In genomic region chr3:82274196-82274937, GRCm38 (mm10) we compare ENCODE assay signal across 9 mouse cellular contexts.
A peak's percentile ranks its signal among the peaks of the same experiment; 100 is the strongest.
DNase-seq lines count a peak whose midpoint lies in the region; ATAC-seq and TF ChIP-seq lines count a peak whose summit lies in the region.
"Had no signal": no experiment of that assay in that cellular context is flagged by ENCODE, and none has a peak within 500 bp of the region (broad histone marks: within the 10 kb centered on the region; RNA-seq: fewer than 3 reads in every experiment).

No protein-coding gene starts in this region.

- H3K4me3 ChIP-seq in layer of hippocampus, adult 2 months: no peak overlapping the region
- no peak overlapping the region for H3K4me3 ChIP-seq in embryonic fibroblast, embryonic 13.5 days (ENCODE audit: insufficient read depth, low read length)
- H3K4me3 ChIP-seq in heart, embryonic 16.5 days (ENCODE audit: low read length): no peak overlapping the region

- no peak overlapping the region for H3K9ac ChIP-seq in heart, embryonic 16.5 days (ENCODE audit: low read length)

- WGBS in heart, embryonic 16.5 days: 15% methylated on average over 6 of the region's 6 CpGs

- TF ChIP-seq CTCF in layer of hippocampus, adult 2 months (conservative IDR thresholded peaks at IDR 0.05): no peak
- no peak for TF ChIP-seq CTCF in embryonic fibroblast, embryonic 13.5 days (IDR thresholded peaks at IDR 0.05; ENCODE audit: borderline replicate concordance, insufficient read depth, low read length)

- H3K9me3 ChIP-seq in heart, embryonic 16.5 days (replicated peaks; ENCODE audit: control insufficient read depth, low read length): no peaks in the 10 kb centered on the region

- H3K27ac ChIP-seq in layer of hippocampus, adult 2 months: peak overlapping the region; percentile 76
- peak overlapping the region; percentile 47; the same call in 1 of the 2 replicates for H3K27ac ChIP-seq in embryonic fibroblast, embryonic 13.5 days (ENCODE audit: insufficient read depth, low read length)
- H3K27ac ChIP-seq in heart, embryonic 16.5 days (ENCODE audit: low read length): peak overlapping the region; percentile 33

- peak; percentile 72; the same call in 1 of the 2 replicates for ATAC-seq in heart, embryonic 16.5 days (replicated peaks; ENCODE audit: extremely low read depth, insufficient read depth, low FRiP score)
- ATAC-seq in monocyte, adult 5-6 weeks (replicated peaks; ENCODE audit: insufficient number of reproducible peaks, low FRiP score, low TSS enrichment, poor library complexity, severe bottlenecking): no peak

- H3K4me2 ChIP-seq in heart, embryonic 16.5 days (ENCODE audit: low read depth, low read length): no peak overlapping the region

- no peaks in the 10 kb centered on the region for H3K27me3 ChIP-seq in heart, embryonic 16.5 days (ENCODE audit: control insufficient read depth, insufficient read depth, low read length)

- TF ChIP-seq POLR2A in embryonic fibroblast, embryonic 13.5 days (IDR thresholded peaks at IDR 0.05; ENCODE audit: low read depth, low read length): no peak

- DNase-seq in layer of hippocampus, adult 2 months (ENCODE audit: low spot score in 2 of 2): no peak
- no peak for DNase-seq in layer of hippocampus, adult 9-11 months
- peak; percentile 60 for DNase-seq in lung, postnatal 36 days
- no peak for DNase-seq in left cerebral cortex, postnatal 10 days (ENCODE audit: extremely low spot score in 1 of 2, low spot score in 2 of 2)
- DNase-seq in cerebellum, postnatal 36 days: no peak
- DNase-seq: thymus, postnatal 14 days had no signal

- peaks cover 11% of the 10 kb centered on the region for H3K4me1 ChIP-seq in embryonic fibroblast, embryonic 13.5 days (ENCODE audit: control insufficient read depth, insufficient read depth, low read length)
- peaks cover 16% of the 10 kb centered on the region for H3K4me1 ChIP-seq in heart, embryonic 16.5 days (ENCODE audit: control insufficient read depth, insufficient read depth, low read length)

- H3K36me3 ChIP-seq in heart, embryonic 16.5 days (ENCODE audit: control insufficient read depth, insufficient read depth): no peaks in the 10 kb centered on the region

- intact Hi-C loops in left cerebral cortex, postnatal 10 days (cut with DNase I): no loop called here
